Mouse (Mus musculus): ENCODE results near the gene Palm.

The Palm gene

DNA sequence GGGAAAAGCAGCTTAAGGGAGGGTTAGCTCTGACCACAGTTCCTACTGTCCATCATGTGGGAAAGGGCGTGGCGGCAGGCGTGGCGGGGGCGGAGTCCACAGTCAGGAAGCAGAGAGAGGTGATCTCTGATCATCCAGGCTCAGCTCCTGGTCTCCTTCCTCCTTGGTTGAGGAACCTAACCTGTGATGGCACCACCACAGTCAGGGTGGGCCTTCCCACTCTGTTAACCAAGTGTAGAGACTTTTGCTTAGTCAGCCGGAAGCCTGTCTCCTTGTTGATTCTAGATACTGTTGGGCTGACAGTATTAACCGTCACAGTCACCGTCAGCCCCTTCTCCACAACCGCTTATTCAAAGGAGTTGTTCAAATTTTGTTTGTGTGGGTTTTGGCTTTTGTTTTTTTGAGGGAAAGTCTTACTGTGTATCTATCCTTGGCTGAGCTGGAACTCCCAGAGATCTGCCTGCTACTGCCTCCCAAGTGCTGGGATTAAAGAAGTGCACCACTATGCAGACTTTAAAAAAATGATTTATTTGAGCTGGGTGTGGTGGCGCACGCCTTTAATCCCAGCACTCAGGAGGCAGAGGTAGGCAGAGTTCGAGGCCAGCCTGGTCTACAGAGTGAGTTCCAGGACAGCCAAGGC is 5.0 kb downstream of the Palm start:
- no peak for DNase-seq (ENCODE audit: low read depth, low spot score)

GRCm38 (mm10) chr10:79800508-79800907 is 7.1 kb downstream of the Palm start:
- no peak for DNase-seq (ENCODE audit: low read depth, low spot score)

- no peak for DNase-seq (ENCODE audit: low read depth, low spot score)
These were observed 8.5 kb downstream of the Palm start for GRCm38 (mm10) chr10:79801837-79802236.

GRCm38 (mm10) chr10:79802331-79802971 is 9.1 kb downstream of the Palm start:
- peak; percentile 54 for DNase-seq (ENCODE audit: low read depth, low spot score)

- DNase-seq (ENCODE audit: low read depth, low spot score): peak; percentile 63
These were observed 10.4 kb downstream of the Palm start for GRCm38 (mm10) chr10:79803716-79804323.

- DNase-seq (ENCODE audit: low read depth, low spot score): no peak
These were observed 12.3 kb downstream of the Palm start for GRCm38 (mm10) chr10:79805636-79806035.

DNA sequence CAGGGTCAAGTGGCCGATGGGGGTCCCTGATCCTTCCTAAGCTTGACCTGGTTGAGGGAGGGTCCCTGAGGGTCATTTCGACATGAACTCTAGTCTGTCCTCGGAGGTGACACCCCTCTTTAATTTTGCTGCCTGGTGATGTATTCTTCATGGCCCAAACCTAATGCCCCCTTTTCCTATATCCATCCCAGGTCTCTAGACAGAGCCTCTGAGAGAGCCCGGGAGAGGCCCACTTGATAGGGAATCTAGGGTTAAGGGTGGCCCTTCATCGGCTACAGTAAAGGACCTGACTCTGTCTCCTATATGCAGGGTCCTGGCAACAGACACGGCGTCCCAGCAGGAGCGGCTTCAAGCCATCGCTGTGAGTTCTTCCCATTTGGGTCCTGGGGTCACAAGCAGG is 13.0 kb downstream of the Palm start:
- DNase-seq (ENCODE audit: low read depth, low spot score): no peak

- peak; percentile 70 for DNase-seq (ENCODE audit: low read depth, low spot score)
These were observed 13.6 kb downstream of the Palm start for GRCm38 (mm10) chr10:79806972-79807371.

- no peak for DNase-seq (ENCODE audit: low read depth, low spot score)
These were observed 14.5 kb downstream of the Palm start for GRCm38 (mm10) chr10:79807826-79808225.

DNA sequence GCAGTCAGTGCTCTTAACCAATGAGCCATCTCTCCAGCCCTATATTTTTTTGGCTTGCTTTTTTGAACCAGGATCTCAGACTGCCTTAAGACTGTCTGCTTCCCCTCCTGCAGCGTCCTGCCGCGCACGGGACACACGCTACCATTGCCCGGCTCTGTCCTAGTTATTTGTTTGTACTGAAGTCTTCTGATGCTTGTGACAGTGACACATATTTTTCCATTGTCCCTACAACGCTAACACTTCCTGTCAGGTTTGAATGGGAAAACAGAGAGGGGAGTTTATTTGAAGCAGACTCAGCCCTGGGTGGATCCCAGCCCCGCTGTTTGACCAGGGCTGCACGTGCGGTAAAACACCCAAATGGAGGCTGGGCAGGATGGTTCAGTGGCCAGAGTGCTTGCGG is 15.4 kb downstream of the Palm start:
- DNase-seq (ENCODE audit: low read depth, low spot score): no peak

DNA sequence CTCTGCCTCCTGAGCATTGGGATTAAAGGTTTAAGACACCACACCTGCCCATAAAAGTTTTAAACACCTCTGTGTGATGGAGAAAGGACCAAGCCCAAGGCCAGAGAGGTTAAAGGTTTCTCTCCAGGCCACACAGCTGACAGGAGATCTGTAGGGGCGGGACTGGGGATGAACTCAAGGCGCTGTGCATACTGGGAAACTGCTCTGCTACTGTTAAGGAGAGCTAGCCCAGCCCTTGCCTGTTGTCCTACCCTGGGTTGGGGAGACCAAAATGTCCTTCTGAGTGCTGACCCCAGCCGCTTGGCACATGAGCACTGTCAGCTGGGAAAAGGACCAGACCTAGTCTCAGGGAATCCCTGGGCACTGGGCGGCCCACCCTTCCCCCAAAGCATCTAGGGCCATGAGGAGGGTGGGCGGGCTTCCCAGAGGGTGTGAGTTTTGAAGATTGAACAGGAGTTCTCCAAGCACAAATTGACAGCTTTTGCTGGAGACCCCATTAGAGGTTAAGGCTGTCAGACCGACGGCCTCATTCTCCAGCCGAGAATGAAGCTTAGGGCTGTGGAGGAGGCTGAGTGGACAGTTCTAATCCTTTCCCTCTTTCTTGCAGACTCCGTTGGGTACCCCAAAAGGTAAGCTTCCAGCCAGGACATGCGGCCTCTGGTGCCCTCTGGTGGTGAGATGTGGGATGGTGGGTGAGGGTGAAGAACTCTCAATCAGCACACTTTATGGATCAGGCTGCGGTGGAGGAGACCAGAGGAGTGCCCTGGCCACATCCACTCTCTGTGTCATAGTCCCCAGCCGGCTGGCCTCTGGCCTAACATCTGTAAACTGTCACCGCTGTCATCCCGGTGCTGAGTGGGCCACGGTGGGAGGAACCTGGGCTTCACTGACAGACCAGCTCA is 18.6 kb downstream of the Palm start:
- DNase-seq (ENCODE audit: low read depth, low spot score): peak; percentile 78

GRCm38 (mm10) chr10:79814271-79814842 is 21.0 kb downstream of the Palm start:
- no peak for DNase-seq (ENCODE audit: low read depth, low spot score)

DNA sequence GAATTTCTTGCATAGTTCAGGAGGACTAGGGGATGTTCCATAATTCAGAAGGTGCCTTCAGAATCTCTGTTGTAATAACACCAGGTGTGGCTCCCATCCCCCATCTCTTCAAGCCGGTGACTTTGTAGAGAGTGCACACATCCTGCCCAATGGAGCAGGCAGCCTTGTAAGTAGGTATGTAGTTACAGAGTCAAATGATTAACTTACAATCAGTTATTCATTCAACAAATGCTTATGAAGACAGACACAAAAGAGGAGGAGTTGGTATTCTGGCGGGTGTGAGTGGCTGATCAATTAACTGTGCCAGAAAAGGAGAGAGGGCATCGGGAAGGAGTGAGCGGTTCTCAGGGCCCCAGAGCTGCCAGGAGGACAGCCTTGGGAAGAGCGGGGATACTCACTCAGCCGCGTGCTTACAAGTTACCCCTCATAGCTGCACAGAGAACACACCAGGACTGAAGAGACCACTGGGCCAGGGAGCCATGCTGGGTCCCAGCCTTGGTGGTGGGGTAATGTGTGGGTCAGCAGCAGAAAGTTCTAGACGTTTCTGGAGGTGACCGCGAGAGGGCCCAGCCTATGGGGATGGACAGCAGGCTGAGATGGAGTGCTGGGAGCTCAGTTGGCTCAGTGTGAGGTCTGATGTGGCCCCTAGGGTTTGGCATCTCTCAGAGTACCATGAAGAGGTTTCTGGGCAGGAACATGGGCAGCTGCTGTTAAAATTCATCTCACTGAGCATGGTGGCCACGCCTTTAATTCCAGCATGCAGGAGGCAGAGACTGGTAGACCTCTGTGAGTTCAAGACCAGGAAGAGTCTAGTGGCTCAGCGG is 22.5 kb downstream of the Palm start:
- DNase-seq (ENCODE audit: low read depth, low spot score): no peak

- DNase-seq (ENCODE audit: low read depth, low spot score): no peak
These were observed 23.7 kb downstream of the Palm start for GRCm38 (mm10) chr10:79817111-79817510.

DNA sequence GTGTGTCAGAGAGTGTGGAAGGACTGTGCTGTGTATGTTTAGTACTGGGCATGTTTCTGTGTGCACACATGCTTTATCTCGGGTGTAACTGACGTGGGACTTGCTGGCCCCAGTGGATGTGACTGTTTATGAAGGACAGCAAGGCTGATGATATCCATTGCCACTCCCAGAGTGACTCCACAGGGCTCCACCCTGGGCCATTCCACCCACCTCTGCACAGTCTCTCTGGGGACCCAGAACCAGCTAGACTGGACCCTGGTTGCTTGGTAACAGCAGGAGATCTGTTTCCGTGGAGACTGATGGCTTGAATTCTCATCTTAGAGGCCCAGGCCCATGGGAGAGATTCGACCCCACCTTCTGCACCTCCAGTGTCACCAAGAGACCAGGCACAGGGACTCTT is 24.9 kb downstream of the Palm start:
- DNase-seq (ENCODE audit: low read depth, low spot score): no peak

- DNase-seq (ENCODE audit: low read depth, low spot score): no peak
These were observed 26.2 kb downstream of the Palm start for GRCm38 (mm10) chr10:79819606-79820005.

DNA sequence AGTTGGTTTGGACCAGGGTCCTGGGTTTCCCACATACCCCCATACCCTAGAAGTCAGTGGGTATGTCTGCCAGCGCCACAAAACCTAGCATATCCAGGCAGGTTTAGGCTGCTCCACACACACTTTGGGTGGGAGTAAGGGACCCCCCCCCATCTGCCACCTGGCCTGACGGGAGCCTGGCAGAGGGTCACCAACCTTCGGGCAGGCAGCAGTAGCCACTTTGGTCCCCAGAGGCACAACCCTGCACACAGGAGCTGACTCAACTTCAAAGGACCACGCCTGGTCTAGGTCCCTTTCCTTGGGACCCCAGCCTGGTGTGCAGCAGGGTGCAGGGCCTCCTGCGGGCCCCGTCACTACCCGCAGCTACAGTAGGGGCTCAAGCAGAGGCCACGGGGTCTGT is 26.9 kb downstream of the Palm start:
- no peak for DNase-seq (ENCODE audit: low read depth, low spot score)

DNA sequence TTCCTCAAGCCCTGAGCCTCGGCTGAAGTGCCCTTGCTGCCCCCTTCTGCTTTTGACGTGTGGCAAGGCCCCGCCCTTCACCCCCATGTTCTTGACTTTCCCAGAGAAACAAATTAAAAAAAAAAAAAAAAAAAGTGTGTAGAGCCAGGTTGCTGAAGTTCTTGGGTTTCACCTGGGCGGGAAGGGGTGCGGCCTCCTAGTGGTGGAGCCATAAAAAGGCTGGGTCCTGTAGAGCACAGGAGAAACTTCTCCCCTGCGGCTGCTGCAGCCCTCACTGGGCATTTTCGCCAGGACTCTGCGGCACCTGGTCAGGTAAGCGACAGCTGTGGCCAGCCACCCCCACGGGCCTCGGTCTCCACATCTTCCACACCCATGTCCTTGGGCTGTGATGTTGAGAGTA is 27.4 kb downstream of the Palm start, which contains the start of gene Misp:
Misp (plus strand) TSS at position 208 of the 400 bp plus-strand sequence.
- peak; percentile 45 for DNase-seq (ENCODE audit: low read depth, low spot score)

GRCm38 (mm10) chr10:79821731-79822130 is 28.4 kb downstream of the Palm start:
- no peak for DNase-seq (ENCODE audit: low read depth, low spot score)

GRCm38 (mm10) chr10:79822372-79822771 is 29.0 kb downstream of the Palm start:
- DNase-seq (ENCODE audit: low read depth, low spot score): no peak

DNA sequence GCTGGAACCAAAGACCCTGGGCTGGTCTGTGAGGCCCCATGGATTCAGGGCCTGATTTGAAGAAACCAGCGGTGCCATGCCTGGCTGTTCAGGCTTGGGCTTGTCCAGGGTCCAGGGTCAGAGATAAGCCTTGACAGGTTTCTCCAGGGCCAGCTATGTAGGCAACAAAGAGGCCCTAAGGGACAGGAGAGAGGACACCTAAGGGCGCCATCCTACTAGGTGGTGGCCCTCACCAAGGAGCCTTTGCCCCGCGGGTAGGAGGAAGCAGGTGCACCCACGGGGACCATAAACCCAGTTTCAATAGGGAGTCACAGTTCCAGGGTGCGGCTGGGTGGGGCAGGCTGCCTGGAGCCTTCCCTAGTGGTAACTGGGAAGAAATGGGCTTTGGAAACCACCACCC is 29.6 kb downstream of the Palm start:
- no peak for DNase-seq (ENCODE audit: low read depth, low spot score)

All from R1 (cell line).